Mouse (Mus musculus) liver, embryonic 13.5 days (tissue): ENCODE results near the gene Trp53tg5. TPM values are rescaled to one million over a fixed set of nuclear protein-coding genes. Genes with fewer than 3 reads are reported as not detected.
A peak's percentile ranks its signal among the peaks of the same experiment; 100 is the strongest.

ENCODE experiments used
- ATAC-seq: fragments of 200-750 bp; cut with Nextera tagmentation; 2 replicates; pipeline ENCODE4 v1.8.0; 2017; ENCODE audit warnings: low read depth, mild to moderate bottlenecking, moderate number of reproducible peaks, moderate library complexity
- DNase-seq: peaks from one replicate; pipeline ENCODE4 v3.0.0; 2022
- H3K27ac ChIP-seq: fragments of 300-500 bp; sonication (generic); 2 replicates; pipeline ENCODE4 v1.5.1; 2015; ENCODE audit warnings: moderate library complexity, mild to moderate bottlenecking, inconsistent platforms
- H3K27me3 ChIP-seq: fragments of 300-500 bp; sonication (generic); 2 replicates; pipeline ENCODE4 v1.6.1; 2015; ENCODE audit warnings: mild to moderate bottlenecking, inconsistent platforms
- H3K36me3 ChIP-seq: fragments of 300-500 bp; sonication (generic); 2 replicates; pipeline ENCODE4 v1.6.1; 2015; ENCODE audit warnings: mild to moderate bottlenecking, inconsistent platforms
- H3K4me1 ChIP-seq: fragments of 300-500 bp; sonication (generic); replicated peaks from 2 replicates; pipeline ENCODE4 v1.6.1; 2015; ENCODE audit warnings: inconsistent platforms
- H3K4me2 ChIP-seq: fragments of 300-500 bp; sonication (generic); 2 replicates; pipeline ENCODE4 v1.6.1; 2015; ENCODE audit warnings: inconsistent platforms, mild to moderate bottlenecking, moderate library complexity
- H3K4me3 ChIP-seq: fragments of 300-500 bp; sonication (generic); replicated peaks from 2 replicates; pipeline ENCODE4 v1.5.1; 2015; ENCODE audit warnings: mild to moderate bottlenecking, inconsistent platforms
- H3K9ac ChIP-seq: fragments of 300-500 bp; sonication (generic); 2 replicates; pipeline ENCODE4 v1.6.1; 2015; ENCODE audit warnings: mild to moderate bottlenecking, inconsistent platforms
- H3K9me3 ChIP-seq: fragments of 300-500 bp; sonication (generic); replicated peaks from 2 replicates; pipeline ENCODE4 v1.6.1; 2016; ENCODE audit warnings: inconsistent platforms
- WGBS: fragments of 180-500 bp; shearing (Covaris S2); methylation state at CpG from one replicate; pipeline ENCODE4 v1.1.7; 2015; ENCODE audit not compliant: insufficient replicate concordance; 5-methylcytosine and 5-hydroxymethylcytosine counted together
- polyA plus RNA-seq: library from polyadenylated mRNA; unstranded; fragments of >200 nt; fragmentation: Nextera tagmentation; extraction: Ambion mirVana; gene quantifications from 2 replicates; pipeline ENCODE4 v1.2.1, GENCODE M21; 2015

Trp53tg5 gene
- polyA plus RNA-seq, 1 experiment from 2014 or later = not detected

GRCm38 (mm10) chr2:164512121-164512909 is 38.8 kb upstream of the Trp53tg5 start:
- Histone ChIP-seq H3K4me3 (no peak overlapping the region), H3K4me1 (peaks cover 16% of the 10 kb centered on the region), H3K27ac (no peak overlapping the region), H3K4me2 (no peak overlapping the region), H3K9me3 (no peaks in the 10 kb centered on the region), H3K9ac (no peak overlapping the region; the same call in 1 of the 2 replicates), H3K36me3 (peaks cover 1% of the 10 kb centered on the region; the same call in 1 of the 2 replicates), H3K27me3 (no peaks in the 10 kb centered on the region)
- peak; percentile 11 for DNase-seq
- 36% methylated on average over 11 of the region's 14 CpGs for WGBS
- peak; percentile 63 for ATAC-seq

- WGBS = 46% methylated on average over 4 of the region's 5 CpGs
- Histone ChIP-seq H3K27me3 (no peaks in the 10 kb centered on the region), H3K36me3 (peaks cover 13% of the 10 kb centered on the region; the same call in 1 of the 2 replicates), H3K4me1 (peaks cover 16% of the 10 kb centered on the region), H3K27ac (no peak overlapping the region), H3K9ac (no peak overlapping the region), H3K9me3 (no peaks in the 10 kb centered on the region), H3K4me3 (no peak overlapping the region), H3K4me2 (no peak overlapping the region)
- ATAC-seq (no peak), DNase-seq (no peak)
Observed at GRCm38 (mm10) chr2:164510621-164511190, 37.2 kb upstream of the Trp53tg5 start.

- H3K36me3 ChIP-seq = peaks cover 42% of the 10 kb centered on the region
Observed at GRCm38 (mm10) chr2:164507811-164508210, 34.3 kb upstream of the Trp53tg5 start.

GRCm38 (mm10) chr2:164505619-164506347 is 32.3 kb upstream of the Trp53tg5 start:
- peaks cover 61% of the 10 kb centered on the region for H3K36me3 ChIP-seq
- H3K27ac ChIP-seq = peak overlapping the region; percentile 26
- H3K27me3 ChIP-seq = no peaks in the 10 kb centered on the region
- no peak overlapping the region for H3K4me3 ChIP-seq
- DNase-seq = no peak
- 70% methylated on average over 4 of the region's 4 CpGs for WGBS
- H3K9me3 ChIP-seq = peaks cover 3% of the 10 kb centered on the region; the same call in 1 of the 2 replicates
- H3K4me1 ChIP-seq = no peaks in the 10 kb centered on the region
- no peak overlapping the region for H3K9ac ChIP-seq
- 0 out of 2 replicates have a peak, but pooled peaks have one; percentile 25 for ATAC-seq
- H3K4me2 ChIP-seq = no peak overlapping the region

More at GRCm38 (mm10) chr2:164507811-164508210, 34.3 kb upstream of the Trp53tg5 start:
- H3K27ac ChIP-seq = no peak overlapping the region
- no peak overlapping the region for H3K9ac ChIP-seq
- no peaks in the 10 kb centered on the region for H3K27me3 ChIP-seq
- 85% methylated on average over 19 of the region's 19 CpGs for WGBS
- no peak for DNase-seq
- H3K9me3 ChIP-seq = peaks cover 3% of the 10 kb centered on the region; the same call in 1 of the 2 replicates
- H3K4me2 ChIP-seq = no peak overlapping the region
- H3K4me3 ChIP-seq = no peak overlapping the region
- H3K4me1 ChIP-seq = peaks cover 9% of the 10 kb centered on the region
- no peak for ATAC-seq

GRCm38 (mm10) chr2:164504919-164505318 is 31.4 kb upstream of the Trp53tg5 start:
- peak overlapping the region; percentile 26 for H3K27ac ChIP-seq
- H3K27me3 ChIP-seq = no peaks in the 10 kb centered on the region
- H3K4me2 ChIP-seq = no peak overlapping the region
- DNase-seq = no peak
- H3K36me3 ChIP-seq = peaks cover 70% of the 10 kb centered on the region
- H3K9me3 ChIP-seq = peaks cover 3% of the 10 kb centered on the region; the same call in 1 of the 2 replicates
- H3K4me3 ChIP-seq = no peak overlapping the region
- H3K9ac ChIP-seq = no peak overlapping the region
- no peaks in the 10 kb centered on the region for H3K4me1 ChIP-seq
- no peak for ATAC-seq
- WGBS = 77% methylated on average over 3 of the region's 3 CpGs

GRCm38 (mm10) chr2:164500511-164500910 is 27.0 kb upstream of the Trp53tg5 start:
- H3K27ac ChIP-seq = no peak overlapping the region
- ATAC-seq (no peak), DNase-seq (no peak)
- peaks cover 23% of the 10 kb centered on the region for H3K4me1 ChIP-seq
- no peak overlapping the region for H3K4me2 ChIP-seq
- H3K9ac ChIP-seq = no peak overlapping the region
- H3K4me3 ChIP-seq = no peak overlapping the region
- H3K36me3 ChIP-seq = peaks cover 60% of the 10 kb centered on the region
- WGBS = 92% methylated on average over 7 of the region's 7 CpGs
- peaks cover 3% of the 10 kb centered on the region; the same call in 1 of the 2 replicates for H3K9me3 ChIP-seq
- no peaks in the 10 kb centered on the region for H3K27me3 ChIP-seq

GRCm38 (mm10) chr2:164499317-164499716 is 25.8 kb upstream of the Trp53tg5 start:
- H3K4me1 ChIP-seq = peaks cover 23% of the 10 kb centered on the region
- H3K27ac ChIP-seq = no peak overlapping the region
- H3K4me2 ChIP-seq = no peak overlapping the region
- no peak overlapping the region for H3K9ac ChIP-seq
- H3K36me3 ChIP-seq = peaks cover 48% of the 10 kb centered on the region
- DNase-seq (no peak), ATAC-seq (no peak)
- H3K9me3 ChIP-seq = no peaks in the 10 kb centered on the region
- 61% methylated on average over 5 of the region's 5 CpGs for WGBS
- 0 out of 2 replicates have a peak overlapping the region, but pooled peaks have one; percentile 7 for H3K4me3 ChIP-seq
- no peaks in the 10 kb centered on the region for H3K27me3 ChIP-seq

GRCm38 (mm10) chr2:164497691-164498268 is 24.3 kb upstream of the Trp53tg5 start:
- H3K27me3 ChIP-seq = no peaks in the 10 kb centered on the region
- H3K9me3 ChIP-seq = no peaks in the 10 kb centered on the region
- H3K9ac ChIP-seq = peak overlapping the region; percentile 80
- H3K4me3 ChIP-seq = peak overlapping the region; percentile 89
- peak overlapping the region; percentile 93 for H3K4me2 ChIP-seq
- no peak overlapping the region; the same call in 1 of the 2 replicates for H3K27ac ChIP-seq
- peaks cover 33% of the 10 kb centered on the region for H3K36me3 ChIP-seq
- H3K4me1 ChIP-seq = peaks cover 23% of the 10 kb centered on the region
- 4% methylated on average over 21 of the region's 21 CpGs for WGBS
- DNase-seq (no peak), ATAC-seq (peak; percentile 47)

GRCm38 (mm10) chr2:164496847-164497690 is 23.5 kb upstream of the Trp53tg5 start, which contains the start of gene Pigt:
Gene Pigt (plus strand): TSS chr2:164497520.
- Histone ChIP-seq H3K4me1 (peaks cover 23% of the 10 kb centered on the region), H3K9me3 (no peaks in the 10 kb centered on the region), H3K9ac (peak within 1 kb of the TSS; percentile 80), H3K27ac (no peak within 1 kb of the TSS; the same call in 1 of the 2 replicates), H3K4me2 (peak within 1 kb of the TSS; percentile 93), H3K36me3 (peaks cover 26% of the 10 kb centered on the region), H3K4me3 (peak within 1 kb of the TSS; percentile 89), H3K27me3 (no peaks in the 10 kb centered on the region)
- ATAC-seq (peak; percentile 95), DNase-seq (peak; percentile 78)
- WGBS = 4% methylated on average over 43 of the region's 43 CpGs

GRCm38 (mm10) chr2:164496331-164496730 is 22.8 kb upstream of the Trp53tg5 start:
- Histone ChIP-seq H3K27me3 (no peaks in the 10 kb centered on the region), H3K9me3 (no peaks in the 10 kb centered on the region), H3K4me2 (peak overlapping the region; percentile 93), H3K4me1 (peaks cover 23% of the 10 kb centered on the region), H3K36me3 (peaks cover 19% of the 10 kb centered on the region), H3K9ac (no peak overlapping the region), H3K27ac (no peak overlapping the region), H3K4me3 (peak overlapping the region; percentile 89; the same call in 1 of the 2 replicates)
- no peak for ATAC-seq
- no peak for DNase-seq
- 11% methylated on average over 1 of the region's 1 CpGs for WGBS
